Mouse (Mus musculus) 3T3-L1 (cell line): ENCODE results near the gene Adgrv1.
"Not testable (repeated sequence)": the region's sequence is repeated elsewhere in the genome, so short reads cannot be mapped to it uniquely, and the experiment has no call there.

Experiments
- DNase-seq: peaks from one replicate; pipeline ENCODE4 v3.0.0-alpha.2; 2015; ENCODE audit warnings: low read depth, low spot score

Gene Adgrv1

GRCm38 (mm10) chr13:81335241-81335640 lies 297.7 kb downstream of the Adgrv1 start:
- DNase-seq = no peak

DNA sequence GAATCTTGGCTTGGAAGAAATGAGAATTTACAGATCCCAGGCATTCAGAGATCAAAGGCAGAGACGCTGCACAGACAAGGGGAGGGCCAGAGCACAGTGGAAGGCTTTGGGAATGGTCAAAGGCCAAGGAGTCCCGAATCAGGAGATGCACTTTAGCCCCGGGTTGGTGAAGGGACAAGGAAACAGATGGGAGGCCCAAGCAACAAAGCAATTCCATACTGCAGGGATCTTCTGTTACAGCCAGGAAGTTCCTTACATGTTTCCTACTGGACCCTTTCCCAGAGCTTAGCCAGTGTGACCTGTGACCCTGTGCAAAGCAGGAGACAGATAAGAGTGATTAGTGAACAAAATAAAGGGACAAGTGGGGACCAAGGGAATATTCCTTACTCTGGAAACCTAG lies 300.9 kb downstream of the Adgrv1 start:
- DNase-seq = no peak

DNA sequence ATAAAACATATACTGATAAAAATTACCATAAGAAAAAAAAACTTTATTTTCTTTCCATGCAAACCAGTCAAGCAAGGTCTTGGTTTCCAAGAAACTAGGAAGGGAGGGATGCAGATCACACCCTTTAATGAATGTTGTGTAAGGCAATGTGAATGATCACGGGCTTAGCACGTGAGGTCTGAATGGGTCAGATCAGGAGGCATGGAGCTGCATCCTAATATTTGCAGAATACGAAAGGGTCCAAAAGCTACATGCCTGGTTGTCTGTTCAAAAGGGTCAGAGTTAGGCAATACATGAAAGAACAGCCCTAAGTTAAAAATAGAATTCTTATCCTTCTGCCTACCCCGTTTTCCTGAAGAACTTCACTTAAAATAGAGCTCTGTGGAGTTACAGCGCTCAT lies 303.2 kb downstream of the Adgrv1 start:
- DNase-seq = no peak

DNA sequence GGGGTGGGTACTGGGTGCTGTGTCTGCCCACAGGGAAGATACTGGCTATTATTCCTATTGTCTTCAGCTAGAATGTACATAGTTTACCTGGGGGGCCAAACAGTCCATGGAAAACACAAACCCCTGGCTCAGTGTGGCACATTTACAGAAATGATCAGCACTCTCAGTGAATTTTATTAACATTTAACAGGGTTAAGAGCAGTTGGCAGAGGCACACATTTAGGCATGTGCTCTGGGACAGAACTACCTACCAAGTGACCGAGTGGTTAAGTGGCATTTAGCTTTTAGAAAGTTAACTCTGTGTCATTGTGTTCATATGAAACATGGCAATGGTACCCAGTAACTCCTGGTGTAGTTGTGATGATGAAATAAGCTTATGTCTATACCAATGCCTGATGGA lies 304.8 kb downstream of the Adgrv1 start:
- no peak for DNase-seq

DNA sequence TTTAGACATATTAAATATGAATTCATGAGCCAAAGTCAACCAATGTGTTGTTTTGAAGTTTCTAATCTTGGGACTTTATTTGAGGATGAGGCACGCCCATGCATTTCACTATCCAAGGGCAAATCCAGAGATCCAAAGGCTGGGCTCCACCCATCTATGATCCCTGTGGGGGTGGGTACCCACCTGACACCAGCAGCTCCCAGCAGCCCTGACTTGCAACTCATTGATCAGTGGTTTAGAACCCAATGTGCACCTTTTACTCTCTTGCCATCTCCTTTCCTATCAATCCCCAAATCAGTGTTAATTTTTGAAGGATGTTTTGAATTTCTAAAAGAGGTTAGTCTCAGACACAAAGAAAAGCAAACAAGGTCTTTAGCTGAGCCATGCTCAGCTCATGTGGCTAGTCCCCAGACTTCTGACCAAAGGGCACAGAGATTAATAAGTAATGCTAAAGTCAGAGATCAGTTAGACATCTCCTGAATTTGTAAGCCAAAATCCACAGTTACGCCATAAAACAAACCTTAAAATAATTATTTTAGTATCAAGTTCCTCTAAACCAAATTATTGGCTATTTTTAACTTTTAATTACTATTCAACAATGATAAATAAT lies 307.2 kb downstream of the Adgrv1 start:
- no peak for DNase-seq

DNA sequence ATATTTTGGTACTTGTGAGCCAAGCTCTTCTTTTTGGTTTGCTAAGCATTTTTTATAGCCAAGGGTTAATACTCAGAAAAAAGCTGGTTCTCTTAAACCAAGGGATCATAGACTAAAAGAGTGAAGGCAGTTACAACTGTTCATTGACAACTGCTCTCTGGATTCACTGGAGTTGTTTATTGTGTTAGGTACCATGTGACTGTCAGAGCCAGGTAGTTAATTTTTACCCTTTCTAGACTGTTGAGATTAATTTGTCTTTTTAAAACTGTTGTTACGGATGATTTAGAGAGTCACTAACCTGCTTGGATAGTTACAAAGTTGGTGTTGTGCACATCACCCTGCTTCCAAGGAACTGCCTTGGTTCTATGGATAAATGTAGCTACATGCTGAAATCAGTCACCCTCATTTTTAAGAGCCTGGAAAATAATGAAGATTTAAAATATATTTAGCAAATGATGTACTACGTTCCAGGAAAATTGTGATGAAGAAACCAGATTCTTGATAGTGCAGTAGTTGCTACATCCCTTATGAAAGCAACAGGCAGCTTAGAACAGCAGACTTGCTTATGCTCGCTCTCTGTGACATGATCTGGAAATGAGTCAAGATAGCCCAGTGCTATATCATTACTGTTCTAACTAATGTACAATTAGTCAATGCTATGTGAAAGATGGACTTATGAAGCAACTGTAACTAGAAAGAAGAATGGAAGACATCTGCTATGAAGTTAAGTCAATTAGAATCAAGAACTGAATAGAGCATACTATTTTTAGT lies 309.2 kb downstream of the Adgrv1 start:
- DNase-seq = no peak

DNA sequence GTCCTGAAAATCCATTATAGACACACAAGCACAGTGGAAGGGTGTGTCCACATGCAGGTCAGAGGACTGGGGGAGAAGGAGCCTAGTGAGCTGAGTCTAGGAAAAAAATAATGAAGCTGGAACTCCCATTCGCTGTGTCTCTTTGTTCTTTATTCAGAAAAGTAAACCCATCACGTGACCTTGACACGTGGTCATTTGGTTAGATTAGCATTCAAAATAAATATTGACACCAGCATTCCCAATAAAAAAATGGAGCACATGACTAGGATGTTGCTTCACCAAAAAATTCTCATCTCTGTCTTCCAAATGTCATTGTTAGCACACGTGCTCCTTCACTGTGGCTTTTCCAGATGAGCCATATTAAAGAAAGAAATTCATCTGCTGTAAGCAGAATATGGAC lies 316.4 kb downstream of the Adgrv1 start:
- no peak for DNase-seq

DNA sequence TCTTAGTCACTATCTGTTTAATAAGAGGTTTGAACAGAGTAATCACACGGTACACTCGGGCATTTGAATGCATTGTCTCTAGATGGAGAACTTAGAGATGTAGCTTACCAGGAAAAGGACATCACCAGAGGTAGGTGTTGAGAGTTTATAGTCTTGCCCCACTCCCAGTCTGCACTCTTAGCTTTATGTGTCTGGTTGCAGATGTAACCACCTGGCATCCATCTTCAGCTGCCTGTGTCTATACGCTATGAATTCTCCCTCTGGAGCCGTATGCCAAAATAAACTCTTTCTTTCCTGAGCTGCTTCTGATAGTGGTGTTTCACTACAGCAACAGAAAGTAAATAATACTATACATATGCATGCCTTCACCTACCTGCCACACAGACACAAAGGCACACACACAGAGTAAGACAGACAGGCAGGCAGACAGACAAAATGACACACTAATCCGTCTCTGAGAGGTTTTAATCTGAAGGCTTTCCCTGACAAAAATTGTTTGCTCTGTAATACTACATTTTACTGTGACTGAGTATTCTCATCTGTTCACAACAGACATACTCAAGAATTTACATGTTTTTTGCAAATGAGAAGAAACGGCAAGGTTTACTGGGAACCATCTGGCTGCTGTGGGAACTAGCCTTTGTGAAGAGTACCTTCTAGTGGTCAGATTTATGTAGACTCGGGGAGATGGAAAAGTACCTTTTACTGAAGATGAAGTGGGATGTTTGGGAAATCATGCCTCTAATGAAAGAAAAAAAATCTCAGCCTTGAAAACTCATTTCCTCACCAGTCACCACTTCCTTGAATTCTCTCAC lies 318.4 kb downstream of the Adgrv1 start:
- peak; percentile 40 for DNase-seq

DNA sequence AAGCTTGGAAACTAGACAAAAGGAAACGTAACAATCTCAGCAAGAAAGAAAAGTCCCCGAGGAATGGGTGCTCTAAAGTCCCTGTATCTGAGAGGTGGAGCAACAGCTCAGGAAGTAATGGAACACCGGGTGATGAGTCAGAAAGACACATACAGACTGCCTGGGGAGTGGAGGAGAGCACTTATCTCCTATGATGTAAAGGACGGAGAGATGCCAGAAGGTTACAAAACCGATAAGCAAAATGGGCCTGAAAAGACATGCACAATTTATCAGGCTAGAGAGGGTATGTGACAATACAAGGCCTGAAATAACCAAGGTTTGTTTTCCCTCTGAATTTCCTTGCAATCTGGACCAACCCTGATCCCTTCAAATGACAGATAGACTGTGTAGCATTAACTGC lies 320.8 kb downstream of the Adgrv1 start:
- no peak for DNase-seq

DNA sequence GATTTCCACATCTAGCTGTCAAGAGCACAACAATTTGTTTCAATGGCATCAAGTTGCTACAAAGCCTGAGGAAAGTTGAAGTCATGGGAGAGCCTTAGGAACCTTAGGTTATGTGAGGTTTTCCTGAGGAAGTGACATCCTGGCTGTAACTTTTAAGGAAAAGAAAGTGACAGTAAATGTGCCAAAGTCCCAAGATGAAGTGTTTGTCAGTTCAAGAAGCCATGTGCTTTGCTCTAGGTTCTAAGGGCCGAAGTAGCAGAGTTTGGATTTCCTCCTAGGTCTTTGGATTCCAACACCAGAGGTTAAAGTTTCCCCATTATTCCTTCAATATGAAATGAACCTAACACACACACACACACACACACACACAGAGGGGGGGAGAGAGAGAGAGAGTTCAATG lies 332.1 kb downstream of the Adgrv1 start:
- DNase-seq = no peak

DNA sequence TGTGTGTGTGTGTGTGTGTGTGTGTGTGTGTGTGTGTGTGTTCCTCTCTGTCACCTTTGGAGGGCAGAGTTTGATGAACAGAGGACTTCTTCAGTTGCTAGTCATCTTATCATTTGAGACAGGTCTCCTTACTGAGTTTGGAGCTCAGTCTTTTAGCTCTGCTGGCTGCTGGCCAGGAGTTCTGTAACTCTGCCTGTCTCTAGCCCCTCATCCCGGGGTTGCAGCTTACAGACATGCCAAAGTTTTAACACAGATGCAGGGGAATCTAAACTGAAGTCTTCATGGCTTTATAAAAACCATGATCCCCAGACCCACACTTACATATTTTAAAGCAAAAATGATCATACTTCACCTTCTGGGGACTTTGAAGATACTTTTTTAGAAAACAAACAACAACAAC lies 338.8 kb downstream of the Adgrv1 start:
- DNase-seq = no peak

GRCm38 (mm10) chr13:81282193-81282592 lies 350.8 kb downstream of the Adgrv1 start:
- DNase-seq = no peak

- DNase-seq = no peak
Measured at GRCm38 (mm10) chr13:81280650-81281229, 352.2 kb downstream of the Adgrv1 start.

DNA sequence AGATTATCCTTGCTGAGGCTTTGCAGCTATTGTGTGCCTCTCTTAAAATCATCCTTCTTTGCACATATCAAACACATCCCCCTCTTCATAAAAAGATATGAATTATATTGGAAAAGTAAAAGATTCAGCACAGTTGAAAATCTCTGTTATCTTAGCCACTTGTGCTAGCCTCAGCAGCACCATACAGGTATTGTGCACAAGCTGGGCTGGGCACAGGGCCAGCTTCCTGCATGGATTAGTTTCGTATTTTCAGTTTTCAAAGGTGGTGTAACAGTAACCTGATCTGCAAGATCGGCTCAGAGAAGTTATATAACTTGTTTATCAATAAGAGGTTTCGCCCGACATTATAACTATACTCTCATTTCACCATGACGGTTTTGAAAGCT lies 353.6 kb downstream of the Adgrv1 start:
- DNase-seq = no peak

DNA sequence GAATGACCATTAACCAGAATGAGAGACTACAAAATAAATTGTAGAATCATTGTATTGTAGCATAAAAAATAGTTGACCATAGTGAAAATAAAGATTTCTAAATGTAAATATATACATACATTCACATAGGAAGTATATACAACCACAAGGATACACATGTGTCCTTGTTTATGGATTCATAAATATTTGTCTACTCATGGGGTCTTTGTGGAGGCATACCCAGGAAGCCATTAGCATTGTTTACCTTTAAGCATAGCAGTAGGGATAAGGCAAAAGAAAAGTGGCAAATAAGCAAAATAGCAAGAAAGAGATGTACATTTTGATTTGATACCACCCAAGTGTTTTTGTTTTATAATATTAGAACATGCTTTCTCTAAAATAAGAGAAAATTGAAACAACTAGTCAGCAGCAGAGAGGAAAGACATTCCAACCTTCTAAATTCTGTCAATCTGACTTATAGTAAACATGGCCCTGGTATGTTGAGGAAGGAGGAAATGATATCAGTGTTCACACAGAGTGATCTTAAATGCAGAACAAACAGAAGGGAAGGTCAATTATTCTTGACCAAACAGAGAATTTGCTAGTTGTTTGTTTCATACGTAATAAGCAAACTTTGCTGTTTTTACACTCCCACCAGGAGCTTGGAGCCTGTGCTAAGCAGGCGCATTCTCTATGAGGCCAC lies 354.1 kb downstream of the Adgrv1 start:
- DNase-seq = no peak

DNA sequence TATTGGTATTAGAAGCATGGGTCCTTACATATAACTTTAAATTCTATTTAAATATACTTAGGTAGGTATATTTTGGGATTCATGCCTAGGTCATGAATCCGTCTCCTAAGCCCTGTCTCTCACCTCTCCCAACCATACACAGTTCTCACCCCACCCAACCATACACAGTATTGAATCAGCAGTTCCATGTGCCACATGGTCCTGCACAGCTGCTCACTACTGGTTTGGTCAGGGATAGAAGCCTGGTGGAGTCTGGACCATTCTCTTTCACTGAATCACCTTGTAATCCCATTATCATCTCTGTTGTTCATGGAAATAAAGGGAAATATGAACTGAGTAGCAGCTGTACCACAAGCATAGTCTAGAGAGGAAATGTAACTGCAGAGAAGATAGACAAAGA lies 359.1 kb downstream of the Adgrv1 start:
- no peak for DNase-seq

GRCm38 (mm10) chr13:81270396-81270795 lies 362.6 kb downstream of the Adgrv1 start:
- no peak for DNase-seq

DNA sequence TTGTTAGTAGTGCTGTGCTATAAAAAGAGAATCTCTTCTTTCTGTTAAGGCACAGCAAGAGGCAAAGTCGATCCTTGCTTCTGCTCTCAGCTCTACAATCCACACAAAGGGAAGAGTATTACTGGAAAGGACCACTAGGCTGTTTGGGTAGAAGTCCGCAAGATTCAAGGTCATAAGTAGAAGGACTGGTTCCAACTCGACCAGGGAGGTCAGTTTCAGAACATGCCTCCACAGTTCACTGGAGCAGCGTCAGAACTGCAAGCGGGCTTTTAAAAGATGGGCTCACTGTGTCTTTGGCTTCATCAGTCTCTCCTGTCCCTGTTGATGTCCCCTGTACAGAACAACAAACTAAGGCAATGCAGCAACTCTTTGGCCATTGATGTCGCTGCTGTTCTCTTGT lies 363.9 kb downstream of the Adgrv1 start:
- no peak for DNase-seq

DNA sequence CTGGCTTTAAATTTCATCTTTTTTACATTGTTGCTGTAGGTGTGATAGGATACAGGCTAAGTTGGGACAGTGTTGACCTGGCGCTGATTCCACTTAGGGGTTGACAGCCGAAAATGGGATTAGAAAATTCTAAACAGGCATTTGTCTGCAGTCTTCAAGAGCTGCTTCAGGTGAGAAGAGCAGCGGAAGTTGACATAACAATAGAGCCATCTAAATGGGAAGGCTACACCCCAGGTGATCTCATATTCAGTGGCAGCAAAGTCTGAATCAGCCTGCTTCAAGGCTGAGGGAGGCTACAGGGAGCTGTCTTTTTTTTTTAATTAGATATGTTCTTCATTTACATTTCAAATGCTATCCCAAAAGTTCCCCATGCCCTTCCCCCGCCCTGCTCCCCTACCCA lies 365.5 kb downstream of the Adgrv1 start:
- DNase-seq = not testable (repeated sequence)

DNA sequence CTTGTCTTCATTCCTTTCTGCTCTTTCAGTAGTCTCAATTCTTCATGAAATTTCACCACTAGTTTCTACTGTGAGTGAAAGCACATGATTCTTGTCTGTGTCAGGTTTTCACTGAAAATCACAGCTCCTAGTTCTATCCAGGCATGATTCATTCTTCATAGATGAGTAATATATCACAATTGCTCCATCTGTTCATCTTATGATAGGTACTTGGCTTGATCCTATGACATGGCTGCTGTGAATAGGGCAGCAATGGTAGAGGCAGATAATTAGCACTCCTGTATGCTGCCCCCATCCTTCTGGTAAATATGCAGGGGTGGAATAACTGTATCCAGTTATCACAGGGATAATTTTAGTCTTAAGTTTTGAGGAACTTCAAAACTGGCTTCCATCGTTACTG lies 368.5 kb downstream of the Adgrv1 start:
- peak; percentile 4 for DNase-seq

DNA sequence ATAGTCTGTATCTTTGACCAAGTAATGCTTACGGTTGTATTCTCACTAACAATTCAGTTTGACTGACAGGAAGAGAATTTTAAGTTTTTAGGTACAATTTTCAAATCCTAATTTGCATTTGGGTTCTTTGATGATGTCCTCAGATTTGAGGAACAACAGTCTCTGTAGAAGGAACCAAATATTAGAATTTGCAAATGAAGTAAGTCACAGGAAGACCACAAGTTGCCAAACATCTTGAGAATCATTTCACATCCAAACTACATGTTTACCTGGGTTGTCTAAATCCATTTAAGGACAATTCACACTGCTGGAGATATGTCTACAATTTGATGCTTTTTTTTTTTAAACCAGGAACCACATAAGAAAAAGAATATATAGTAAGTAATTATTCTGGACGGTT lies 391.8 kb downstream of the Adgrv1 start:
- no peak for DNase-seq

GRCm38 (mm10) chr13:81239836-81240235 lies 393.1 kb downstream of the Adgrv1 start:
- no peak for DNase-seq
